Mouse (Mus musculus): ENCODE measurements around the gene Sall4.

DNA sequence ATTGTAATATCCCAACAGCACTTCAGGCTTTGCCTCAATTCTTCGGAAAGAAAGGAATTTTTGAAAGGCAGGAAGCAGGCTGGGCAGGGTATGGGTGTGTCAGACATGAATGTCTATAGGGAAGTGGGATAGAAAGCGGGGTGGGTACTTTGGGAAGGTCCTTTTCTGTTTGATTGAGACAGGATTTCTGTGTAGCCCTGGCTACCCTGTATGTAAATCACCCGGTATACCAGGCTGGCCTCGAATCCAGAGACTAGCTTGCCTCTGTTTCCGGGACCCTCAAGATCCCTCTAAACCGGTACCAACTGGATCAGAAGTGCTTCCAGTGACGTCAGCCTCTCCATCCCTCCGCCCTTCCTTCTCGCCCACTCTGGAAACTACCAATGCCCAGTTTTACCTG is 6.6 kb downstream of the Sall4 start:
- TF ChIP-seq TAL1 (IDR thresholded peaks at IDR 0.05; ENCODE audit: low read length) (no peak), GATA1 (IDR thresholded peaks at IDR 0.05; ENCODE audit: low read length) (no peak)
